Comparison of ENCODE assay signal across 10 mouse cellular contexts in the genomic region with DNA sequence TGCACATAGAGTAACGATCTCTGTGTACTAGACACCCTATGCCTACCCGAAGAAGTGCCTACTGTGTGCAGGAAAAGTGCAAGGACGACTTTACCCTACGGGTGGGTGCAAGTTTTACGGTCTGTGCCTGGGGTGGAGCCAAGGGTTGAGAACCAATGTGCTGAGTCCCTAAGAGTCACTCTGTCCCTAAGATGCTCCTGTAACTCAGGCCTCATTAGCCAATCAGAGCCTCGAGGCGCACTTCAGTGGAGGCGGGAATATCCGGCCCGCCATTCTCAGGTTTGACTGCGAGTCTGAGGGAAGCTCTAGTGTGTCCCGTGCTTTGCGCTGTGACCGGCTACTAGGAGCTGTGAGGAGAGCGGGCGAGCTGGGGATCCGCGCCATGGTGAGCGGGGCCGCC. TPM values are rescaled to one million over a fixed set of nuclear protein-coding genes. Genes with fewer than 3 reads are reported as not detected.
DNase-seq lines count a peak whose midpoint lies in the region; ATAC-seq and TF ChIP-seq lines count a peak whose summit lies in the region.
"Not testable (repeated sequence)": the region's sequence is repeated elsewhere in the genome, so short reads cannot be mapped to it uniquely, and the experiment has no call there.
"Had no signal": no experiment of that assay in that cellular context is flagged by ENCODE, and none has a peak within 500 bp of the region (broad histone marks: within the 10 kb centered on the region; RNA-seq: fewer than 3 reads in every experiment).

A gene (plus strand): TSS at position 288 of the 400 bp plus-strand sequence.

- not testable (repeated sequence) for H3K27ac ChIP-seq in embryonic facial prominence, embryonic 15.5 days (replicated peaks); lung, postnatal 0 days (ENCODE audit: low read length)

- 35% methylated on average over 11 of the region's 20 CpGs for WGBS in embryonic facial prominence, embryonic 15.5 days
- WGBS in lung, postnatal 0 days = 14% methylated on average over 8 of the region's 20 CpGs

- TF ChIP-seq CTCF in lung, postnatal 0 days (IDR thresholded peaks at IDR 0.05) = not testable (repeated sequence)

- H3K4me1 ChIP-seq in embryonic facial prominence, embryonic 15.5 days; lung, postnatal 0 days (ENCODE audit: insufficient read depth, low read depth, low read length): not testable (repeated sequence)

- intact Hi-C loops in heart, postnatal 10 days (cut with DNase I); left cerebral cortex, postnatal 14 days (cut with DNase I): not testable (repeated sequence)

- H3K4me3 ChIP-seq in embryonic facial prominence, embryonic 15.5 days (replicated peaks) = peak within 1 kb of the TSS; percentile 13; the same call in 1 of the 2 replicates
- H3K4me3 ChIP-seq in lung, postnatal 0 days (ENCODE audit: low read depth, low read length) = not testable (repeated sequence)

- not testable (repeated sequence) for H3K9ac ChIP-seq in embryonic facial prominence, embryonic 15.5 days; lung, postnatal 0 days (replicated peaks; ENCODE audit: low read depth)

- not testable (repeated sequence) for H3K36me3 ChIP-seq in embryonic facial prominence, embryonic 15.5 days; lung, postnatal 0 days (ENCODE audit: insufficient read depth, low read length)

- not testable (repeated sequence) for ATAC-seq in embryonic facial prominence, embryonic 15.5 days (ENCODE audit: insufficient number of reproducible peaks, low FRiP score, low TSS enrichment, low read depth); lung, postnatal 0 days

- TF ChIP-seq EP300 in lung, postnatal 0 days (IDR thresholded peaks at IDR 0.05) = not testable (repeated sequence)

- H3K9me3 ChIP-seq in embryonic facial prominence, embryonic 15.5 days (replicated peaks); lung, postnatal 0 days (ENCODE audit: low read length): not testable (repeated sequence)

- H3K4me2 ChIP-seq in embryonic facial prominence, embryonic 15.5 days (replicated peaks); lung, postnatal 0 days (replicated peaks; ENCODE audit: low read depth, low read length): not testable (repeated sequence)

- peak; percentile 1 to 3 for DNase-seq in adrenal gland, postnatal 36 days
- DNase-seq in heart, postnatal 10 days = peak; percentile 0 to 2
- peak; percentile 0 for DNase-seq in kidney, adult 9 months
- peak; percentile 0 to 1 for DNase-seq in left cerebral cortex, postnatal 14 days (ENCODE audit: low spot score in 2 of 2)
- peak; percentile 2 for DNase-seq in lung, postnatal 0 days (ENCODE audit: low spot score)
- peak; percentile 2 for DNase-seq in right cerebral cortex, postnatal 14 days
- DNase-seq in urinary bladder, postnatal 14 days (ENCODE audit: low spot score) = peak; percentile 1

- not testable (repeated sequence) for H3K27me3 ChIP-seq in embryonic facial prominence, embryonic 15.5 days; lung, postnatal 0 days (replicated peaks; ENCODE audit: insufficient read depth, low read length)

RNA-seq across cellular contexts. Expression of the gene that starts here (rescaled TPM):
- 1 to 10 TPM; 1.6 to 2.1 TPM for total RNA-seq in adrenal gland, postnatal 36 days (2021)
- polyA plus RNA-seq in embryonic facial prominence, embryonic 15.5 days (2015; fragmentation: Nextera tagmentation; extraction: Ambion mirVana) = 2.6 and 3.0 TPM in 2 replicates
- total RNA-seq in heart, postnatal 10 days (2021) = 1 to 10 TPM; 1.8 to 2.1 TPM
- total RNA-seq in left cerebral cortex, postnatal 14 days (2021) = 1 to 10 TPM; 2.2 to 2.4 TPM
- 1.4 and 1.8 TPM in 2 replicates for polyA plus RNA-seq in lung, postnatal 0 days (2015; fragmentation: Nextera tagmentation; extraction: Ambion mirVana)
- total RNA-seq: liver, adult 2 months had no signal
- polyA plus RNA-seq: large intestine, adult 2 months; liver, adult 2 months had no signal
